Mouse (Mus musculus) ovary, postnatal 10 days (tissue): ENCODE data around the gene Gm12184.
"Not testable (repeated sequence)": the region's sequence is repeated elsewhere in the genome, so short reads cannot be mapped to it uniquely, and the experiment has no call there.

Source experiments
- DNase-seq: peaks from one replicate; pipeline ENCODE4 v3.0.0; 2022; ENCODE audit warnings: low spot score

Gene Gm12184

DNA sequence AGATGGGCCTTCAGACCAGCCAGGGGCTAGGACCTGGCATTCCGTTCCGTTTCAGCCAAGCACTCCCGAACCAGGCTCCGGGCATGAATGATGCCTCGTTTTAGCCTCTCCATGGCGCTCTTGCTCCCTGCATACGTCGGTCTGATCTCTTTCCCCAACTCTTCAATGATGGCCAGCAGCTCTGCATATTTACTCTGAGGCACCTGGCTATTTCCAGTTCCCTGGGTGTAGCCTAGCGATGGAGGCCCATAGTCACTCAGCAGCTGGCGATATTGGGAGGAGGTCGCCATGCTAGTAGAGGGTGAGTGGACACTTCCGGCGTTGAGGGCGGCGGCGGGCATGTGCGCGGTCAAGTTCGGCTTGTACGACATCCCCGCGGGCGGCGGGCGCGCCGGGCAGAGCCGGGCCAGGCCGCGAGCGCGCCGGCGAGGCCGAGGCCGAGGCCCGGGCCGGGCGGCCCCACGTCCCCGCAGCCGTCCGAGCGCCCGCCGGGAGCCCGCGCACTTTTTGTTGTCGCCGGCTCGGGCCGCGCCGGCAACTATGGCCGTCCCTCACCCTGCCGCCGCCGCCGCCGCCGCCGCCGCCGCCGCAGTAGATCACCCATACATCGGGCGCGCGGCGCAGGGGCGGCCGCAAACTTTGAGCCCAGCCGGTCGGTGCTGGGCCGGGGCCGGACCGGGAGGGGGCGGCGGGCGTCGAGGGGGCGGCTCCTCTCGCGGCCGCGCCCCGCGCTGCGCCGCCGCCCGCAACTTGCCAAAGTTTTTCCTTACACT is at the start of gene Gm12184, which contains the start of gene Trim7:
Gene Gm12184 (minus strand): TSS at position 677 of the 773 bp plus-strand sequence.
Gene Trim7 (plus strand): TSS at position 162 of the 773 bp plus-strand sequence.
- not testable (repeated sequence) for DNase-seq

DNA sequence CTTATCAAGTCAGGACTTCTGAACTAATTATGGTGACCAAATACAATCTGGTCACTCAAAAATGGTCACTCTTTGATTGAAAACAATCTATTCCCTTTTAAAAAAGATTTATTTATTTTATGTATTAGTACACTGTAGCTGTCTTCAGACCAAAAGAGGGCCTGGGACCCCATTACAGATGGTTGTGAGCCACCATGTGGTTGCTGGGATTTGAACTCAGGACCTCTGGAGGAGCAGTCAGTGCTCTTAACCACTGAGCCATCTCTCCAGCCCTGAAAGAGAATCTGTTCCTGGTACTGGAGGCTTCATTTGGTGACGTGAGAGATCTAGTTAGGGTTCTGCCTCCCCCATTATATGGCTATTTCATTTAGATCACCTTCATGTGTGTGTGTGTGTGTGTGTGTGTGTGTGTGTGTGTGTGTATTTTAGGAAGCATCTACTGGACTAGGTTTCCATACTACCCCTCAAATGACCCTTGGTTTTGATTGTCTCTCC is 48.9 kb upstream of the Gm12184 start:
- DNase-seq, result not testable (repeated sequence)

DNA sequence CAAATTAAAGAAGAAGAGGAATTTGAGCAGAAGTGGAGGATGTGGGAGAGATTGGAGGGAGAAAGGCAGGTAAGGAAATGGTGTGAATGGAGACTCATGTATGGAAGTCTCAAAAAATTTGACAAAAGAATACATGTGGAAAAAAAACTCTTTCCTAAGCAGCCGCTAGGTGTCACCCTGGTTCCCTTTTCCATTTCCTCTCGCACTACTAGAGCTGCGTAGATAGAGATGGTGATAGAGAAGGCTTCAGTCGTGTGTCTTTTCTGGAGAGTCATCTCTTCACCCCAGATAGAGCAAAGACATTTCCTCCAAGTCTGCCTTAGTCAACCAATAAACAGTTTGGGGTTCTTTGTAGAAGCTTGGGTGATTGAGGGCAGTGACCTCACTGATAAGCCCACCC is 48.0 kb upstream of the Gm12184 start:
- DNase-seq, result no peak

DNA sequence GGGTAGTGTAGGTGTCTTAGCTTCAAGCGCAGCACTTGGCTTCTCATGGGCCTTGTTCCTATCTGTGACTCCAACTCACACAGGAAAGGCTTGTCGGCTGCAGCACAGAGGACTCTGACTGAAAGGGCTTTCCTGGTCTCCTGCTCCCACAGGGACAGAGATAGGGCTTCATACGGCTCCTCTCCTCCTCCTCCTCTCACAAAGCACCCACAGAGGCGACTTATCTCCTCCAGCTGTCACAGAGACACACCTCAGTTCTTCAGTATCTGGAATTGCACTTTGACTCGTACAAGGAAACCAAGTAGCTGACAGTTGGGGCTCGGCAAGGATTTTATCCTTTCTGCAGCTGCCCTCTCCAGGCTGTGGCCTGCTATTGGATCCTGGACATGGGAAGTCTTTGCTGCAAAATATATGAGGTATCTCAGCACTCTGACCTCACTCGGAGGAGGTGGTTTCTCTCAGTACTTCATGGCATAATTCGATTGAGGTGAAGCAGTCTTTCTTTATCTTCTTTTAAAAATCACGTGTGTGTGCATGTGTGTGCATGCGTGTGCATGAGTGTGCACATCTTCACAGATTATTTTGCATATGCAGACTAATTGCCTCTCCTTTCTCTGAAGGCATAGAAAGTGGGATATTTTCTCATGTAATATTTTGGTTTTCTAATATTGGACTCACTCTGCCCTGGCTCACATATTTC is 47.3 kb upstream of the Gm12184 start:
- no peak for DNase-seq

DNA sequence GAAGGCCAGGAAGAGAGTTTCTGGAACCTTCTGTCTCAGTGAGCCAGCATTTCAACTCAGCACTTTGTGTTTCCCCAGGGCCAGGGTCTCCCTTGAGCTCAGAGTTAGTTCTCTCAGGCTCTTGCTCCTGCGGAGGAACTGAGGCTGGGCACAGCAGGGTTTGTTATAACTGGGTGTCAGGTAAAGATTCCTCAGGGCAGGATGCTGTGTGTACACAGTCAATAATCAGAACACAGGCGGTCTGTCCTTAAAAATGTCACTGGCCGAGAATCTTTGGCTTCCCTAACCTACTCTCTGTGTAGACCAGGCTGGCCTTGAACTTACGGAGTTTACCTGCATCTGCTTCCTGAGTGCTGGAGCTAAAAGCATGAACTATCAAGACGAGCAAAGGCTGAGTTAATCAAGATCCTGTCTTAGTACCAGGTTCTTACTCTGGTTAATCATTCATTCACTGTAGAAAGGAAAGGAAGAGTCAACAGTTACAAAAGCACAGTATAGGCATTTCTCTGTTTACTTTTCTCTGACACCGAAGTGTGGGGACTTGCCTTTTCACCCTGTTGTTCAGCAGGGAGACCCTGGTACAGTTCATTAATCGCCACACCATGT is 46.3 kb upstream of the Gm12184 start:
- DNase-seq, result no peak

DNA sequence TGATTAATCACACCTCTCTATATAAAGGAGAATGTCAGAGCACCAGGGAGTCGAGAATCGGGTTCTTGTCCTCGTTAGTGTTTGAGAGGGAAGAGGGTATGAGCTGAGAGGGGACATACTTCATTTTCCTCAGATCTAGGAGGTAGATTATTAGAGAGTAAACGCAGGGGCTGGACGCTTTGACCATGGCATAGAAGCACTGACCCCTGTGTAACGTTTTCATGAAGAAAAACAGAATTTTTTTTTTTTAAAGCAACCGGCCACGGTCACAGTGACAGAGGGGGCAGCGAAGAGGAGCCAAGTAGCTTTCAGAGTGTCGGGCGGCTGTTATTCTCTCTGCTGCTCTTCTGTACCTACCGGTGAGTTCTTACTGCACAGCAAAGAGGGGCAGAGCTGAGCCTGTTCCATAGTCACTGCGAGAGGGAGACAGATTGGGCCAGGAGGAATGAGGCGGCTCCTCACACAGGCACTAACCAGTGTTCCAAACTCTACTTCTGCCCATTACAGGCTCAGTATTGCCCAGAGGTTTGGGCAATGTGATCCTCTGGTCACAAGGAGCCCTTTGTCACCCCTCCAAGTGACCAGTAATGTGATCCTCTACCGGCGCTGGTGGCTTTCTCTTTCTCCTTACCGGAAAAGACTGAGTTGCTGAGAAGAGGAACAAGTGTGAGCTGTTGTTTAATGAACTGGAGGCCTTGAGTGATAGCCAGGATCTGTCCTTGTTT is 45.5 kb upstream of the Gm12184 start:
- DNase-seq, result peak; percentile 23

DNA sequence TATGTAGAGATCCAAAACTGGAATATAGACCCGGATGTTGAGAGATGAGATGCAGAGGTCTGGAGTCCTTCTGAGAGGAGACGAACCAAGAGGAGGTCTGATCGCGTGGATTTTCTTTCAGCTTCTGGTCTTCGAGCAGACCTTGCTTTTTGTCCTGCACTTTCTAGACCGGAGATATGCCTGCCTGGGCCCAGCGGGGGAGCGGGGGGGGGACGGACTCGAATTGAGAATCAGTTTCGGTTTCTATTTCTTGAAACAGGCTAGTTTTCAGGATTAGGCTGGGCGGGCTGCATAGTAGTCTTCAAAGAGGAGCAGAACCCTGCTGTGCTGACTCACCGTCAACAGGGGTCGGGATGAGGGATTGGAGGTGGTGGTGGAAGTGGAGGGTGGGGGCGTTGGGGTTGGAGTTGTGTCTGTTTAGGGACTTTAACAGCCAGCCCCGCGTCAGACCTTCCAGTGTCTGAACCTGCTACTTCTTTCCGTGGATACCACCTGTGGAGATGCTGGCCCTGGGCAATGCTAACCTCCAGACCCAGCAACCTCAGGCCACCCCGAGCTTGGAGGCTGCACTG is 44.8 kb upstream of the Gm12184 start, which contains the start of gene Irgm1:
Gene Irgm1 (minus strand): TSS at position 483 of the 572 bp plus-strand sequence.
- peak; percentile 44 for DNase-seq

DNA sequence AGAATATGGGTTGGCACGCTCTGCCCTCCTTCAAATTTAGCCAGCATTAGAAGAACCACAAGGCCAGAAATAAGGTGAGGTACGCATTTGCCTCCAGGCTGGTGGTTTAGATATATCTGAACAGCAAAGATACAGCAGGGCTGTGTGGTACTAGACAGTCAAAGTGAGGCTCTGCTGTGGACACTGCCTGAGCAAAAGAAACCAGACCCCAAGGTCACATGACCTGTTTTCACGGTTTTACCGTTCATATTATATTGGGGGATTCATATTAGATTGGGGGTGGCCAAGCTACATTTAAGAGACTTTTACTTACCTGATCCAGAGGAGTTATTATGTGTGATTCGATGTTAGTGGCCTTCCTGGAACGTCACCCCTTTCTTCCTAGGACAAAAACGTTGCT is 44.3 kb upstream of the Gm12184 start:
- no peak for DNase-seq

DNA sequence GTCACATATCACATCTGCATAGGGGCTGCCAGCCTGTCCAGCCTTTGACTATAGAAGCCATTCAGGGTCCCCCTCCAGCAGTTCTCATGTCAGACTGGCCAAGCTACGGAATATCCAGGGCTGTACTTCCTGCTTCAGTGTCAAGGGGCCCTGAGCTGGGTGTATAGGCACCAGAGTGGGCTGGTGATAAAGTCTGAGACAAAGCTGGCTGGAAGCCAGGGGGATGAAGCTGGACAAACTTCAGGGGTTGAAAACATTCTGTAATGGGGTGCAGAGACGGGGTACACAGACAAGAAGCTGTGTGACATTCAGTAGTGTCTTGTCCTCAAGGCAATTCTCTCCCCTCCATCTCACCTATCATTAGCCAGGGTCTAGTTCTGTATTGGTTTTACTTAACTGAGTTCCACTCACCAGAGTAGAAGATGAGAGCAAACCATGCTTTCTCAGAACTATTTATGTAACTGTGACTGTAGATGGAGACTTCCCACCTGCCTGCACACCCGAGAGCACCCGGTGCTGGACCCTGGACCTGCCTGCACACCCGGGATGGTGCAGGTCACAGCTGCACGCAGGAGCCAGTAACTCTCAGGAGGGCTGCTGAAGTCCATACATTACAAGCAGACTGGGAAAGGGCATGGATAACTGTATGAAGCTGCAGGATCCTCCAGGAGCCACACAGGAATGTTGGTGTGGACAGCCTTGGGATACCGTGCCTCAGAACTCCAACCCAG is 43.1 kb upstream of the Gm12184 start:
- no peak for DNase-seq

DNA sequence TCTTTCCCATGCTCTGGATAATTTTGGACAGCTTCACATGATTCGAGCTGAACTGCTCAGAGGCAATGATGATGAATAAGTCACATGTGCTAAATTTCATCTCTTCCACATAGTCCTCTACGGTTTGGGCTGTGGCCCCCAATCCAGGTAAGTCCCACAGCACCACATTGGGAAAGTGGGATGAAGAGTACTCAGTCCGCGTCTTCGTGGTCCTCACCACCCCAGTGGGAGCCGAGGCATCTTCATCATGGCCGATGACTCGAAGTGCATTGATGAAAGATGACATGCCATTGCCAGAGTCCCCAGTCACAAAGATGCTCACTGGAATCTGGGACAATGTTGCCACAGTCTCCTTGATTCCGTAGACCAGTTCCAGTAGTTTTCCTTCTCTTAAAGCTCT is 40.0 kb upstream of the Gm12184 start:
- no peak for DNase-seq

DNA sequence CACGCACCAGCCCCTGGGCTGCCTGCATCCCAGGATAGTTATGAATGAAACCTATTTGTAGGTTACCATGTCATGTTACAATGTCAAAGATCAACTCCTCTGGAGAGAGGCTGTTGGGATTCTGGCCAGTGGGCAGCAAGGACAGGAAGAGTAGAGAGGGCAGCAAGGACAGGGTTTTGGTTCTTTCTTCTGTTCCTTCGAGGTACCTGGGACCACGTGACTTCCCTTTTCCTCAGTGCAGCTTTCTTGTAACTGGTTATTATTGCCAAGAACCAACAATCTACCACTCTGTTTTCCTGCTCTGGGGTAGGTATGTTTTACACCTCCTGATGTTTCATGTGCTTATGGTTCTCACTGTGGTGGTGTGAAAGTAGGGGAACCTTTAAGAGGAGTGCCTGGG is 37.4 kb upstream of the Gm12184 start:
- no peak for DNase-seq

DNA sequence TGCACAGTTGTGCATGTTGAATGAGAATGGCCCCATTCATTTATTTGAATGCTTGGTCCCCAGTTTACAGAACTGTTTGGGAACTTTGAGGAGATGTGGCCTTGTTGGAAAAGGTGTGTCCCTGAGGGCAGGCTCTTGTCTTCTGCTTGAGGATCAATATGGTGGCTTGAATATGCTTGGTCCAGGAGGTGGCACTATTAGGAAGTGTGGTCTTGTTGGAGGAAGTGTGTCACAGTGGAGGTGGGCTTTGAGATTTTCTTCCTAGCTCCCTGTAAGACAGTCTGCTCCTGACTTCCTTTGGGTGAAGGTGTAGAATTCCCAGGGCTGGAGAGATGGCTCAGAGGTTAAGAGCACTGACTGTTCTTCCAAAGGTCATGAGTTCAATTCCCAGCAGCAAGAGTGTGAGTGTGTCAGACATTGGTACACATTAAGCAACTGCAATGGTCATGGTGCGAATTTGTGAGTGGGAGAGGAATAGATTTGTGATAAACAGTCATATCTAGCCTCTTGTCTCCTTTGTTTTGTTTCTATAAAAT is 36.4 kb upstream of the Gm12184 start:
- DNase-seq, result no peak

DNA sequence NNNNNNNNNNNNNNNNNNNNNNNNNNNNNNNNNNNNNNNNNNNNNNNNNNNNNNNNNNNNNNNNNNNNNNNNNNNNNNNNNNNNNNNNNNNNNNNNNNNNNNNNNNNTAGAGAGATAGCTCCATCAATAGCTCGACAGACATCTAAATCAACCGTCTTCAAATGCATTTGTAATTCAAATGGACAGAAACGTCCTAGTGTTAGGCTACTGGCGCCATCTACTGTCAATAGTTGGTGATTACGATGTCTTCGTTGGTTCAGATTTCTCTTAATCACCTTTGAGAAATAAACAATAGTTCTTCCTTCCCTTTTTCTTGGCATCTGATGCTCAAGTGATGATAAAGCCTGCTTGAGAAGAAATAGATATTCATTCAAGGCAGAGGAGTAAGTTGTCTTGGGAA is 32.6 kb upstream of the Gm12184 start:
- no peak for DNase-seq

DNA sequence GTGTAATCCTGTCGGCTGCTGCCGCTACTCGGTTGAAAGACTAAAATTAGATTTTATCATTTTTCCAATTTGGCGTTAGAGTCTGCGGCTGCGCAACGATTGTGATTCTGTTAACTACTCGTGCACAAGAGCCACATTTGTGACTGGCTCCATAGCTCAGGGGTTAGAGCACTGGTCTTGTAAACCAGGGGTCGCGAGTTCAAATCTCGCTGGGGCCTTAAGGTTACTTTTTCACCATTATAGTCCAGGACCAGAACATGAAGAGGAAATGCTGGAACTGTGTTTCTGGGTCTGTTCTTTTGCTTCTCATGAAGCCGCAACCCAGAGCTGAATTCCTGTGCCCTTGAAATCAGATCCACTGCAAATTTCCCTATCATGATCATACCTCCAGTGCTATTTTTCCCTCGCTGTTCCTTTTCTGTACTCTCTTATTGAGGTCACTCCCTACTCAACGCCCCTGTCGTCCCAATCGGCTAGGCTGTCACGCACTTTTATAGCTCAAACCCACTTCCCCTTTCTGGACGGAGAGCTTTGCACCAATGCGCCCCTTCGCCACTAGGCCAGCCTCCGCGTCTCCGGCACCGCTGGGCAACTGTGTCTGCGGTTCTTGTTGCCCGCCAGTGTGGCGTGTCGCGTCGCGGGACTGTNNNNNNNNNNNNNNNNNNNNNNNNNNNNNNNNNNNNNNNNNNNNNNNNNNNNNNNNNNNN is 27.2 kb upstream of the Gm12184 start:
- DNase-seq, result peak; percentile 83

DNA sequence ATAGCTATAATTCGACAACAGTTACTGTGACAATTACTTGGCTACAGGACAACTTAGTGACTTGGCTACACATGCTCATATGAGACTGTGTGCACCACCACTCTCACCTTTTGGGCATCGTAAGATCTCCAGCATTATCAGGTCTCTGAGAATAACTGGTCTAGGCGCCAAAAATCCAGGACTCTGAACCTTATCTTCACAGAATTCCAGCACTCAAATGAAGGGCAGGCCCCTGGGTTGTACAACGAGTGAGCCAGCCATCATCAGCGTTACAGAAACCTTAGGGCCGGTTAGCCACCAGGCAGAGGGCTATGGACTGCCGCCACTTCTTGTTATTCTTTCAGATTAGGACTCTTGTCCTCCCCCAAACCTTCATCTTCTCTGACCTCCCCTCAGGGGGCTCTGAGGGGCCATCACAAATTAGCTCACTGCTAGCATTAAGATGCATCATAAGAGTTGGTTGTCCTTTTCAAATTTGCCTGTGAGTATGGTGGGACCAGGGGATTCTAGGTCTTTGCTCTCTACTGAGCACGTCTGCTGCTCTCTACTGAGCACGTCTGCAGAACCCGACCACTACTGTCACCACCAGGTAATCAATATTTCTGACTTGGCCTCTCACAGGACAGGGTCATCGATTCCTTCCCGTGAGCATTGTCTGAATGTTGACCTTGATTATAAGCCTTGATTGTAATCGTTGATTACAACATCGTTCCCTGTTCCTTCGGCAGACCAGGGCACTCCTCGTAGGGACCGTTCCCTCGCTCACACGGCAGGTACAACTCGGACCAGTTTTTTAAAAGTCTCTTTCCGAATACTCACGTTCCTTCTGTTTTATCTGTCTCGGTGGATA is 26.4 kb upstream of the Gm12184 start:
- no peak for DNase-seq

DNA sequence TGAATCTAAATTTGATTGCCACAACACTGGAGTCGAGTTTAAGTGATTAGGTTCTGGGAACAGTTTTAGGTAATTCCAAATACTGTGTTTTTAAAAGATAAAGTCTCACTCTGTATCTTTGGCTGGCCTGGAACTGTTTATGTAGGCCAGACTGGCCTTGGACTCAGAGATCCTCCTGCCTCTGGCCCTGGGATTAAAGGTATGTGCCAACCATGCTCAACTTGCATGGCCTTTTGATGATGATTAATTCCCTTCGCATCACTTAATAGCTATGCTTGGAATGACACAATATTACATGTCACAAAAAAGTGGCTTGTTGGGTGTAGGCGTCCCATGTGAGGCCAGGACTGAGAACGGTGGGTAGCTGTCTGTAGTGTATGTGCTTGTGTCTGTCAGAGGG is 25.7 kb upstream of the Gm12184 start:
- no peak for DNase-seq

DNA sequence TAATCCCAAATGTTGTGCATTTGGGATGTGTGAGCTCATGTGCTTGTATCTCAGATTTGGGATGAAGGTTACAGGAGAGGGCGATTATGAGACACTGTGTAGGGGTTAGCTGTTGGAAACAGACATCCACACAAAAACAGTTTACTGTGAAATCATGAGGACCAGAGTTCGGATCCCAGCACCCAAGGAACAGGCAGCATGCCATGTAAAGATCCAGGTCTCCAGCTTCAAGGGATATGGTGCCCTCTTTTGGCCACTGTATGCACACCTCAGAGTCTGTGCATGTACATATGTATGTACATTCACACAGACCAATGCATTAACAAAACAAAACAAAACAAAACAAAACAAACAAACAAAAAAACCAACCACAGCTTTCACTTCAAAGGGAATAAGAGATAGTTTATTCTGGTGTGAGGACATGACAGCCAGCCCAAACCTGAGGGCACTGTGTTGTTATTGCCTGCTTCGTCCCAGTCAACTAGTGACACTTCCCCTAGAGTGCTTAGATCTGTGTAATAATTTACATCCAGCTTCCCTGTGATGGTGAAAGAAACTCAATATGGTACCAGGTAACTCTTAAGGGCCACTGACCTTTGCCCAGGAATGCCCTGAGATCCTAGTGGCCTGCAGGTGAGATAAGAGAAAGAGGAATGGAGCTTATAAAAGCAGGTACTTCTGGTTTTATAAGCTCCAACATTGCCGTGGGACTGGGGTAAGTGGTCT is 25.0 kb upstream of the Gm12184 start:
- no peak for DNase-seq

DNA sequence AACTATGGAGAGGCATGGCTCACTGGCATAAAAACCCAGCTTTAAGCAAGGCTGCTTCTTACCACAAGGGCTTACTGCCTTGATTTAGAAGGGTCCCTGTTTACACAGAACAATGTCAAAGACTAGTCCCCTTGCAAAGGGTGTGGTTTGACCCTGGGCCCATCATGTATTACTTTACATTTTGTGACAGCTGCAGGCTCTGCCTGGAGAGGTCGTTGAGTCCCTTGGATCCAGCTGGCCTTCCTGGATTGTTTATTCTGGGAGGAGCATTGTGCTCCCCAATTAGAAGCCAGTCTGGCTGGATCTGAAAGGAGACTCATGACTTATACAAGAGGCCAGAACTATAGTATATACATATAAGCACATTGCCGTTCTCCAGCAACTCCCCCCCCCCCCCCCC is 23.8 kb upstream of the Gm12184 start:
- no peak for DNase-seq

DNA sequence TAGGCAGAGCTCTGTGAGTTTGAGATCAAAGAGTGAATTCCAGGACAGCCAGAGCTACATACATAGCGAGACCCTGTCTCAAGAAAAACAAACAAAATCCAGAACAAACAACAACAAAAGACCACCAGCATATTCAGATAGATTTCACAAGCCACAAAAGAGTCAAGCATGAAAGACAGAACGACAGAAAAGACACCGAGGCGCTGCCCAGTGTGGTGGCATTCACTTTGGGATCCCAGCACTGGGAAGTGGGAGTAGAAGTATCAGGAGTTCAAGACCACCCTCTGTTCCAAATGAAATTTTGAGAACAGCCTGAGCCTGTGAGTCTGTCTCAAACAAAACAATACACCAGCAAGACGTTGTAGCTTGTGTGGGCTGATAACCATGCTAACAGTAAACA is 20.4 kb upstream of the Gm12184 start:
- DNase-seq, result no peak
